Mouse (Mus musculus) midbrain, embryonic 15.5 days (tissue): ENCODE data around the gene Fgd3. TPM values are rescaled to one million over a fixed set of nuclear protein-coding genes. Genes with fewer than 3 reads are reported as not detected.

Experiments
- ATAC-seq: fragments of 200-750 bp; cut with Nextera tagmentation; replicated peaks from 2 replicates; pipeline ENCODE4 v1.8.0; 2017; ENCODE audit warnings: moderate TSS enrichment
- H3K27ac ChIP-seq: fragments of 300-500 bp; sonication (generic); 2 replicates; pipeline ENCODE4 v1.5.1; 2015; ENCODE audit warnings: mild to moderate bottlenecking, inconsistent platforms
- H3K27me3 ChIP-seq: fragments of 300-500 bp; sonication (generic); replicated peaks from 2 replicates; pipeline ENCODE4 v1.6.1; 2015; ENCODE audit warnings: inconsistent platforms
- H3K36me3 ChIP-seq: fragments of 300-500 bp; sonication (generic); replicated peaks from 2 replicates; pipeline ENCODE4 v1.6.1; 2015; ENCODE audit warnings: inconsistent platforms
- H3K4me1 ChIP-seq: fragments of 300-500 bp; sonication (generic); 2 replicates; pipeline ENCODE4 v1.6.1; 2015; ENCODE audit warnings: inconsistent platforms
- H3K4me2 ChIP-seq: fragments of 300-500 bp; sonication (generic); 2 replicates; pipeline ENCODE4 v1.6.1; 2015; ENCODE audit warnings: inconsistent platforms, mild to moderate bottlenecking, moderate library complexity
- H3K4me3 ChIP-seq: fragments of 300-500 bp; sonication (generic); 2 replicates; pipeline ENCODE4 v1.5.1; 2015; ENCODE audit warnings: mild to moderate bottlenecking, inconsistent platforms
- H3K9ac ChIP-seq: fragments of 300-500 bp; sonication (generic); 2 replicates; pipeline ENCODE4 v1.6.1; 2015; ENCODE audit warnings: mild to moderate bottlenecking, inconsistent platforms
- H3K9me3 ChIP-seq: fragments of 300-500 bp; sonication (generic); 2 replicates; pipeline ENCODE4 v1.6.1; 2016; ENCODE audit warnings: inconsistent platforms
- WGBS: fragments of 180-500 bp; shearing (Covaris S2); methylation state at CpG from one replicate; pipeline ENCODE4 v1.1.7; 2015; ENCODE audit warnings: mixed read lengths; 5-methylcytosine and 5-hydroxymethylcytosine counted together
- polyA plus RNA-seq: library from polyadenylated mRNA; unstranded; fragments of >200 nt; fragmentation: Nextera tagmentation; extraction: Ambion mirVana; gene quantifications from 2 replicates; pipeline ENCODE4 v1.2.1, GENCODE M21; 2015

Fgd3 gene
- polyA plus RNA-seq: 3.1 TPM in 2 replicates

GRCm38 (mm10) chr13:49320040-49320439, at the start of gene Fgd3:
Gene Fgd3, minus strand, starts transcription at chr13:49320311.
- peak within 1 kb of the TSS; percentile 31; the same call in 1 of the 2 replicates for H3K27ac ChIP-seq
- peak; percentile 97 for ATAC-seq
- H3K9ac ChIP-seq: peak within 1 kb of the TSS; percentile 45
- 0 out of 2 replicates have a peak, but pooled peaks cover 8% of the 10 kb centered on the region for H3K27me3 ChIP-seq
- H3K4me2 ChIP-seq: peak within 1 kb of the TSS; percentile 71
- H3K4me3 ChIP-seq: peak within 1 kb of the TSS; percentile 42
- H3K9me3 ChIP-seq: no peaks in the 10 kb centered on the region
- H3K36me3 ChIP-seq: no peaks in the 10 kb centered on the region
- 3% methylated on average over 10 of the region's 10 CpGs for WGBS
- peaks cover 37% of the 10 kb centered on the region for H3K4me1 ChIP-seq

GRCm38 (mm10) chr13:49369404-49369803, 49.3 kb upstream of the Fgd3 start:
- whole genome bisulfite sequencing: 93% methylated on average over 10 of the region's 10 CpGs
- H3K27me3 ChIP-seq: no peaks in the 10 kb centered on the region
- ATAC-seq: no peak

DNA sequence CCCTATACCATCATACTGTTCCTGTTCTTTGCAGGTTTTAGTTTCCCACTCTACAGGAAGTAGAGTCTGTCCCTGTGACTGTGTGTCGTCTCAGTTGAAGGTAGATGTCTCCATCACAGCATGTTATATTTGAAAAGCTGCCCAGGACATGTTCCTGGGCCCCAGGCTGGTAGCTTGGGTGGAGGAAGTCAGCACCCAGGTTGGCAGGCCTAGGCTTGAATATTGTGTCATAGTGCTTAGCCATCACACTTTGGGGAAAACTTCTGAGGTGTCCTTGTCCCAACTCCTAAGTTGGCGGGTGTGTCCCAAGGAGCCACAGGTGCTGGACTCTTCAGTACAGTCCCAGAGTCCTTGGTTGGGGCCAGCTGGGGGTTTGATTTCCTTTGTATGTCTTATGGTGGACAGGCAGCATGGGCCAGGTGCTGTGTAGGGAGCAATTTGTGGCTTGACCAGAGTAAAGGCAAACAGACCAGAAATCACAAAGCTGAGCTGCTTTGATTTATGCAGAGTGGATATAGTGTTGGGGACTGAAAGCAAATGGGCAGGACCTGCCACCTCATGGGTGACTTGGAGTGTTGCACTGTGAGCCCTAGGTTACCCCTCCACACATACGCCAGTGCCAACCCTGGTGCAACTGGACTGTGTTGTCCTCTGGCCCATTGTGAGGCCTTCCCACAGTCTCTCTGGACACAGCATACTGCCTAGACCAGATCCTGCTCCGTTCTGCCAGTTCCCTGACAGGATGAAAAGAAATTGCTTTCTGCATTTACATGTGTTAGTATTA, 47.7 kb upstream of the Fgd3 start:
- 84% methylated on average over 4 of the region's 4 CpGs for WGBS
- peaks cover 8% of the 10 kb centered on the region; the same call in 1 of the 2 replicates for H3K36me3 ChIP-seq

More at GRCm38 (mm10) chr13:49369404-49369803, 49.3 kb upstream of the Fgd3 start:
- no peak overlapping the region for H3K4me3 ChIP-seq
- 0 out of 2 replicates have a peak, but pooled peaks cover 6% of the 10 kb centered on the region for H3K4me1 ChIP-seq
- peaks cover 8% of the 10 kb centered on the region; the same call in 1 of the 2 replicates for H3K36me3 ChIP-seq
- no peak overlapping the region for H3K9ac ChIP-seq
- no peak overlapping the region for H3K4me2 ChIP-seq
- H3K9me3 ChIP-seq: no peaks in the 10 kb centered on the region
- H3K27ac ChIP-seq: no peak overlapping the region

DNA sequence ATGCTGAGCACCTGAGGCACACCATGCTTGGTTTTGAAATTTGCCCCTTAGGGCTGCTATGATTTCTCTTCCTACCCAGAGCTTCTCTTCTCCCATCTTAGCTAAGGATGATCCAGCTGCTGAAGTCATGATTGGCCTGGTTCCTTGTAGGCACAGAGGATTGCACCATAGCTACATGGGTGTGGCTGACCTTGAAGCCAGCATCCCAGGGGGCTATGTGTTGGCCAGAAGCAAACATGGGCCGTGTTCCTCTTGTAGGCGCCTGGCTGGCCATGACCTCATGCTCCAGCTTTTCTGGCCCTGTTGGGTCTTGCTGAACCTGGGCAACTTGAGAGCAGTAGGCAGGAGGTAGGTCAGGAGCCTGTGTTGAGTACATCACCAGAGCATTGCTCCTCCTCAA, 44.6 kb upstream of the Fgd3 start:
- Histone ChIP-seq H3K4me2 (no peak overlapping the region), H3K4me1 (peaks cover 25% of the 10 kb centered on the region), H3K36me3 (no peaks in the 10 kb centered on the region; the same call in 1 of the 2 replicates), H3K27ac (no peak overlapping the region), H3K9ac (no peak overlapping the region), H3K27me3 (no peaks in the 10 kb centered on the region), H3K4me3 (no peak overlapping the region), H3K9me3 (no peaks in the 10 kb centered on the region)
- WGBS: 88% methylated on average over 2 of the region's 2 CpGs
- no peak for ATAC-seq

More for the DNA sequence above, 47.7 kb upstream of the Fgd3 start:
- no peaks in the 10 kb centered on the region for H3K9me3 ChIP-seq
- ATAC-seq: no peak
- peaks cover 8% of the 10 kb centered on the region; the same call in 1 of the 2 replicates for H3K4me1 ChIP-seq
- no peaks in the 10 kb centered on the region for H3K27me3 ChIP-seq
- no peak overlapping the region for H3K27ac ChIP-seq
- H3K4me3 ChIP-seq: no peak overlapping the region
- H3K4me2 ChIP-seq: no peak overlapping the region
- H3K9ac ChIP-seq: no peak overlapping the region

- H3K27ac ChIP-seq: no peak overlapping the region
These were observed 42.7 kb upstream of the Fgd3 start for GRCm38 (mm10) chr13:49362804-49363203.

DNA sequence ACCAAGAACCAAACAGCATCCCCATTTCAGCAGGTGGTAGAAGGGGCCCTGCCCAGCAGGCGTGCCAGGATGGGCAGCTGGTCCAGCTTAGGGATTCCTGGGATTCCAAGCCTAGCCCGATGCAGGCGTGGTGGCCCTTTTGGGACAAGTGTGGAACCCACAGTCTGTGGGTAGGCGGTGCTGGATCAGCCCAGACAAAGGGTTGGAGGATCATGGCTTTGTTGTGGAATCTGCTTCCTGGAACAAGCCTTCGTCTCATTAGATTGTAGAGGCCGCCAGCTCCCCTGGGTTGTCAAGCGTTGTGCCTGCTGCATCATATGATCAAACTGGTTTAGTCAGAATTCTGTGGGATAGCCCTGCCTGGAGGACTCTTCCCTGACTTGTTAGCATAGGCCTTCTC, 42.3 kb upstream of the Fgd3 start:
- Histone ChIP-seq H3K9me3 (no peaks in the 10 kb centered on the region), H3K27ac (no peak overlapping the region), H3K36me3 (no peaks in the 10 kb centered on the region), H3K4me2 (no peak overlapping the region), H3K4me3 (no peak overlapping the region), H3K4me1 (peaks cover 25% of the 10 kb centered on the region), H3K9ac (no peak overlapping the region), H3K27me3 (no peaks in the 10 kb centered on the region)
- WGBS: 68% methylated on average over 7 of the region's 7 CpGs
- no peak for ATAC-seq

More at GRCm38 (mm10) chr13:49362804-49363203, 42.7 kb upstream of the Fgd3 start:
- Histone ChIP-seq H3K9ac (no peak overlapping the region), H3K4me3 (no peak overlapping the region), H3K27me3 (no peaks in the 10 kb centered on the region), H3K4me2 (no peak overlapping the region), H3K9me3 (no peaks in the 10 kb centered on the region), H3K4me1 (peaks cover 25% of the 10 kb centered on the region), H3K36me3 (no peaks in the 10 kb centered on the region)
- WGBS: 71% methylated on average over 2 of the region's 2 CpGs
- no peak for ATAC-seq

- Histone ChIP-seq H3K9me3 (no peaks in the 10 kb centered on the region), H3K36me3 (no peaks in the 10 kb centered on the region), H3K27me3 (no peaks in the 10 kb centered on the region), H3K4me1 (peaks cover 19% of the 10 kb centered on the region), H3K9ac (no peak overlapping the region), H3K27ac (no peak overlapping the region), H3K4me3 (no peak overlapping the region), H3K4me2 (no peak overlapping the region)
- ATAC-seq: no peak
- WGBS: 38% methylated on average over 3 of the region's 3 CpGs
These were observed 40.8 kb upstream of the Fgd3 start for GRCm38 (mm10) chr13:49360906-49361406.

DNA sequence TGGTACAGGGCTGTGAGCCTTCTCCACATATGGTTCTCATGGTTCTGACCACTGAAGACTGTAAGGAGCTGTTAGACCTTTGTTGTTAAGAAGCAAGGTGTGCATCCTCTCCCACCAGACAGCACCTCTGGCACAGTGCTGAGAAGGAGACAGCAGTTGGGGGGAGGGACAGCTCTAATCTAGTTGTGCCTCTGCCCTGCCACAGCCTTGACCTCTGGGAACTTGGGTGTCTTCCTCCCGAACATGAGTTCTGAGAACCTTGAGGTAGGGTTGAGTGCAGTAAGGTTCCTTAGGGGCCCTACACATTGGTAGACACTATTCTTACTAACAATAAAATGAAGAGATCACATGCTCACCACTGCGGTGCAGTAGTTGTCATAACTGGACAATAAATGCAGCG, 38.1 kb upstream of the Fgd3 start:
- no peak for ATAC-seq
- Histone ChIP-seq H3K4me1 (peaks cover 27% of the 10 kb centered on the region), H3K36me3 (no peaks in the 10 kb centered on the region), H3K9ac (no peak overlapping the region), H3K27ac (no peak overlapping the region), H3K4me2 (no peak overlapping the region), H3K4me3 (no peak overlapping the region), H3K9me3 (no peaks in the 10 kb centered on the region), H3K27me3 (no peaks in the 10 kb centered on the region)
- 98% methylated on average over 3 of the region's 3 CpGs for WGBS

GRCm38 (mm10) chr13:49357367-49358026, 37.4 kb upstream of the Fgd3 start:
- WGBS: 96% methylated on average over 8 of the region's 8 CpGs
- H3K4me3 ChIP-seq: no peak overlapping the region
- peaks cover 28% of the 10 kb centered on the region for H3K4me1 ChIP-seq
- H3K27ac ChIP-seq: no peak overlapping the region
- ATAC-seq: no peak
- H3K36me3 ChIP-seq: no peaks in the 10 kb centered on the region
- no peak overlapping the region for H3K9ac ChIP-seq
- no peak overlapping the region for H3K4me2 ChIP-seq
- H3K27me3 ChIP-seq: no peaks in the 10 kb centered on the region
- no peaks in the 10 kb centered on the region for H3K9me3 ChIP-seq

DNA sequence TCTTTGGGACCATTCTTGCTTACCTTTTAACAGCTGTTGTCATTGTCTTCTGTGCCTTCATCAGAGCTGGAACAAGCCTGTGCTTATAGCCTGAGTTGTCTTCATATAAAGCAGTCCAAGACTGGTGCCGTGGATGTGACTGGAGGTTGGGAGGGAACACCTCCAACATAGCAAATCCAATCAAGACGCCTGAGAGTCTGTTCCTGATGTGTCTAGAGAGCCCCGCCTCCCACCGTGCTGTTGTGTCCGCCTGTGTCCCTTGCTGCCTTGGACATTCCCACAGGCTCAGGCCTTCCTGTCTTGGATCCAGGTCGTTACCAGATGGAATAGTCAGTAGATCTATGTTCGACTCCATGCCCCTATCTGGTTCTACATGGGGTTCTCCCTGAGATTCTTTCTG, 36.0 kb upstream of the Fgd3 start:
- H3K4me2 ChIP-seq: no peak overlapping the region
- no peak for ATAC-seq
- WGBS: 77% methylated on average over 7 of the region's 7 CpGs
- no peak overlapping the region for H3K9ac ChIP-seq
- H3K4me3 ChIP-seq: no peak overlapping the region
- H3K9me3 ChIP-seq: no peaks in the 10 kb centered on the region
- no peak overlapping the region for H3K27ac ChIP-seq
- no peaks in the 10 kb centered on the region for H3K36me3 ChIP-seq
- H3K4me1 ChIP-seq: peaks cover 29% of the 10 kb centered on the region
- no peaks in the 10 kb centered on the region for H3K27me3 ChIP-seq

GRCm38 (mm10) chr13:49355461-49356061, 35.5 kb upstream of the Fgd3 start:
- Histone ChIP-seq H3K27me3 (no peaks in the 10 kb centered on the region), H3K9me3 (no peaks in the 10 kb centered on the region), H3K4me1 (peaks cover 24% of the 10 kb centered on the region; the same call in 1 of the 2 replicates), H3K27ac (no peak overlapping the region), H3K9ac (no peak overlapping the region), H3K4me2 (no peak overlapping the region), H3K4me3 (no peak overlapping the region), H3K36me3 (no peaks in the 10 kb centered on the region)
- WGBS: 88% methylated on average over 11 of the region's 11 CpGs
- ATAC-seq: no peak

- no peak overlapping the region for H3K27ac ChIP-seq
- H3K36me3 ChIP-seq: no peaks in the 10 kb centered on the region
- no peak overlapping the region for H3K9ac ChIP-seq
- 0 out of 2 replicates have a peak, but pooled peaks have one; percentile 21 for ATAC-seq
- H3K27me3 ChIP-seq: no peaks in the 10 kb centered on the region
- no peak overlapping the region for H3K4me3 ChIP-seq
- peaks cover 24% of the 10 kb centered on the region; the same call in 1 of the 2 replicates for H3K4me1 ChIP-seq
- WGBS: 71% methylated on average over 5 of the region's 5 CpGs
- H3K4me2 ChIP-seq: no peak overlapping the region
- H3K9me3 ChIP-seq: no peaks in the 10 kb centered on the region
These were observed 33.9 kb upstream of the Fgd3 start for GRCm38 (mm10) chr13:49353991-49354507.
